Mouse (Mus musculus) midbrain, embryonic 15.5 days (tissue): ENCODE measurements around the gene Mlh1. TPM values are rescaled to one million over a fixed set of nuclear protein-coding genes. Genes with fewer than 3 reads are reported as not detected.

ENCODE experiments used
- polyA plus RNA-seq: library from polyadenylated mRNA; unstranded; fragments of >200 nt; fragmentation: Nextera tagmentation; extraction: Ambion mirVana; gene quantifications from 2 replicates; pipeline ENCODE4 v1.2.1, GENCODE M21; 2015

Gene Mlh1
- polyA plus RNA-seq, 1 experiment from 2014 or later: 31.3 TPM

Other genes with a start within 250 kb of the Mlh1 start
- 1.1 and 1.2 TPM in 2 replicates for gene Ccrl2, start 214.3 kb downstream of the Mlh1 start, polyA plus RNA-seq
- 45.6 and 51.3 TPM in 2 replicates for gene Lrrfip2, start 154.2 kb downstream of the Mlh1 start, polyA plus RNA-seq
- gene Epm2aip1, start 138 bp upstream of the Mlh1 start, polyA plus RNA-seq: 60.4 and 68.6 TPM in 2 replicates
- gene Trank1, start 39.9 kb upstream of the Mlh1 start, polyA plus RNA-seq: 13.9 and 15.8 TPM in 2 replicates
- 5.9 and 6.8 TPM in 2 replicates for gene Dclk3, start 167.3 kb upstream of the Mlh1 start, polyA plus RNA-seq